Mouse (Mus musculus) MEL-GATA-1-ER (cell line): ENCODE data around the gene Treml2.

ENCODE experiments used
- DNase-seq: peaks from one replicate; pipeline ENCODE4 v3.0.0-alpha.2; 2012; ENCODE audit warnings: low read depth; ENCODE audit errors: extremely low read depth

Treml2 gene

GRCm38 (mm10) chr17:48299203-48299602, at the start of gene Treml2:
TSS of gene Treml2 (plus strand) at chr17:48299498.
- peak; percentile 93 for DNase-seq

GRCm38 (mm10) chr17:48249501-48249900, 49.8 kb upstream of the Treml2 start:
- DNase-seq, result no peak

- no peak for DNase-seq
Observed at GRCm38 (mm10) chr17:48250631-48251030, 48.7 kb upstream of the Treml2 start.

- DNase-seq, result no peak
Observed at GRCm38 (mm10) chr17:48256575-48256974, 42.7 kb upstream of the Treml2 start.

- no peak for DNase-seq
Observed at GRCm38 (mm10) chr17:48261868-48262267, 37.4 kb upstream of the Treml2 start.

GRCm38 (mm10) chr17:48263741-48264362, 35.4 kb upstream of the Treml2 start, which contains the start of gene Treml4:
TSS of gene Treml4 (plus strand) at chr17:48264295.
- DNase-seq, result no peak

- DNase-seq, result no peak
Observed at GRCm38 (mm10) chr17:48264662-48265061, 34.6 kb upstream of the Treml2 start.

GRCm38 (mm10) chr17:48266138-48266537, 33.2 kb upstream of the Treml2 start:
- DNase-seq, result no peak

GRCm38 (mm10) chr17:48266610-48267304, 32.5 kb upstream of the Treml2 start:
- DNase-seq, result no peak

GRCm38 (mm10) chr17:48267591-48267990, 31.7 kb upstream of the Treml2 start:
- peak; percentile 73 for DNase-seq

- DNase-seq, result no peak
Observed at GRCm38 (mm10) chr17:48268276-48268675, 31.0 kb upstream of the Treml2 start.

GRCm38 (mm10) chr17:48269833-48270232, 29.5 kb upstream of the Treml2 start:
- peak; percentile 38 for DNase-seq

- peak; percentile 95 for DNase-seq
Observed at GRCm38 (mm10) chr17:48272158-48272557, 27.1 kb upstream of the Treml2 start.

GRCm38 (mm10) chr17:48272598-48272997, 26.7 kb upstream of the Treml2 start:
- DNase-seq, result no peak

- peak; percentile 54 for DNase-seq
Observed at GRCm38 (mm10) chr17:48274098-48274497, 25.2 kb upstream of the Treml2 start.

GRCm38 (mm10) chr17:48274885-48275284, 24.4 kb upstream of the Treml2 start:
- DNase-seq, result peak; percentile 79

GRCm38 (mm10) chr17:48275736-48276135, 23.6 kb upstream of the Treml2 start:
- DNase-seq, result no peak

- DNase-seq, result no peak
Observed at GRCm38 (mm10) chr17:48278381-48278780, 20.9 kb upstream of the Treml2 start.

GRCm38 (mm10) chr17:48279002-48279401, 20.3 kb upstream of the Treml2 start:
- no peak for DNase-seq

- no peak for DNase-seq
Observed at GRCm38 (mm10) chr17:48280943-48281738, 18.2 kb upstream of the Treml2 start.

GRCm38 (mm10) chr17:48281739-48282085, 17.6 kb upstream of the Treml2 start:
- DNase-seq, result no peak

- DNase-seq, result no peak
Observed at GRCm38 (mm10) chr17:48286765-48287164, 12.5 kb upstream of the Treml2 start.
